Mouse (Mus musculus): Measurements from ENCODE around the gene Rasal2.

Gene Rasal2

DNA sequence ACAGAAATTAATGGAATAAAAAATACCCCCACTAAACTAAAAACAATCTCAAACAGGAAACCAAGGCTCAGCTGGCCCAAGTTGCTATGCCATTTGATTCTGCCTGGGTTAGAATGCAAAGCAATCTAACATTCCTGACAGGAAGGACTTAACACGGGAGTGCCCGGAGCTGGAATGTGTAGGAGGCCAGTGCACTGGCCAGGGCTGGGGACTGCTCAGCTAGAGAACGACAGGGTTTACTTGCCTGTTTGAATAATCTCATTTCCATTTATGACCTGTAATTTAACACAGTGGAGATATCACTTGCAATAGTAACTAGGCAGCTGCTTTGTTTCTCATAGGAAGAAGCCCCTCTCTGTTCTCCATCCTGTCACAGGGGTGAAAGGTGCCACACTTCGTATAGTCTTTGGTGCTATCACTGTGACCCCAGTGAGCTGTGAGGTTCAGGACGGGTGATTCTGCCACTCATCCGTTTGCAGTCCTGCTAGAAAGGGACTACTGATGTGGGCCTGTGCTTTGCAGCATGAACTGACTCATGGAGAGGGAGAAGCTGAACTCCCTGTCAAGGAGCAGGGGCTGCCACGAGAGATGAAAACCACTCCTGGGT, 269.0 kb downstream of the Rasal2 start:
- no peak for DNase-seq (ENCODE audit: low read depth, low spot score)

- DNase-seq (ENCODE audit: low read depth, low spot score): no peak
Observed at GRCm38 (mm10) chr1:157141014-157141413, 271.4 kb downstream of the Rasal2 start.

- no peak for DNase-seq (ENCODE audit: low read depth, low spot score)
Observed at GRCm38 (mm10) chr1:157137854-157138241, 274.5 kb downstream of the Rasal2 start.

- peak; percentile 12 for DNase-seq (ENCODE audit: low read depth, low spot score)
Observed at GRCm38 (mm10) chr1:157137132-157137853, 275.1 kb downstream of the Rasal2 start.

DNA sequence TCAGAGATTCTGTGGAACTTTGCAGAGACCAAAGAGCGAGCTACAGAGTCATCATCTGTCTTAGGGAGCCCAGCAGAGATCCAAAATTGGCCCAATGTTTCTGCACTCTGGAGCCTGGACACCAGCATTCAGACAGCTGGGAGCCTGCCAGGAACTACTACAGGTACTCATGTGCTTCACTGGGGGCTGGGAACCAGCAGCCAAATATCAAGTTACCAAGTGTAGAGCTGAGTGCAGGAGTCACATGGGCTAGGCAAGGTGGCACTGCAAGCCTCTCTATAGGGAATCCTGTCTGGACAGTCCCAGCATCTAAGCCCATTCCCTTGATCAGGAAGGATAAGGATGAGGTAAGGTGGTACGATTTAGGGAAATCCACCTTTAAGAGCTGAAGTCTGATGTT, 284.2 kb downstream of the Rasal2 start:
- no peak for DNase-seq (ENCODE audit: low read depth, low spot score)

DNA sequence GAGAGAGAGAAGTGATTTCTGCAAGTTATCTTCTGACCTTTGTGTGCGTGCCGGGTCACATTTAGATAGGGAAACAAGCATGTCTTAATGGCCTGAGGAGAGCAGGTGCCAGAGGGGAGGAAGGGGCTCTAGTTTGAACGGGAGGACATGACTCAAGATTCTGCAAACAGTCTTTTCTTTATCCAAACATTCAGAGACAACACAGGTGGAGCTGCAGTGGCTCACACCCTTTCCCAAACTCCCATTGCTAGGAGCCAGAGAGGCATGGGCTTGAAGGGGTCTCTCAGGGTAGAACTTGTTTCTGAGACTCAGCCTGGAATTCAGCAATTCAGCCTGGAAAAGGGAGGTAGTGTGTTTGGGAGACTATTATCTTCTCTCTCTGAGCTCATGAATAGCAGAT, 288.6 kb downstream of the Rasal2 start:
- DNase-seq (ENCODE audit: low read depth, low spot score): no peak

DNA sequence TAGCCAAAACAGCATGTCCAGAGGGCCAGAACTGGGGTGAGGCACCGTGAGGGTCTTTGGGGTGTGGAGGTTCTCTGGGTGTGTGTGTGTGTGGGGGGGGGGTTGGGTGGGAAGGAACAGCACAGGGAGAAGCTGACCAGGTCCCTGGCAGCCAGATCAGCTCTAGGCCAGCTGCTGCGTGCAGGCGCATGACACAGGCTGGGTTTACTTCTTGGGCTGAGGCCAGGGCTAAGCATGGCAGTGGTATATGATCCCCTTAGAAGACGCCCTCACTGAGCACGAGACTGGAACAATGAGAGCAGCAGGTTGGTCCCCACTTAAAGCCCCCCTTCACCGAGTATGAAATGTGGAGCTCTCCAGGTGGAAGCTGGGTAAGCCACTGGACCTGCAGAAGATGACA, 293.2 kb downstream of the Rasal2 start:
- DNase-seq (ENCODE audit: low read depth, low spot score): no peak

GRCm38 (mm10) chr1:157117440-157117839, 295.0 kb downstream of the Rasal2 start:
- no peak for DNase-seq (ENCODE audit: low read depth, low spot score)

GRCm38 (mm10) chr1:157114492-157114891, 297.9 kb downstream of the Rasal2 start:
- no peak for DNase-seq (ENCODE audit: low read depth, low spot score)

DNA sequence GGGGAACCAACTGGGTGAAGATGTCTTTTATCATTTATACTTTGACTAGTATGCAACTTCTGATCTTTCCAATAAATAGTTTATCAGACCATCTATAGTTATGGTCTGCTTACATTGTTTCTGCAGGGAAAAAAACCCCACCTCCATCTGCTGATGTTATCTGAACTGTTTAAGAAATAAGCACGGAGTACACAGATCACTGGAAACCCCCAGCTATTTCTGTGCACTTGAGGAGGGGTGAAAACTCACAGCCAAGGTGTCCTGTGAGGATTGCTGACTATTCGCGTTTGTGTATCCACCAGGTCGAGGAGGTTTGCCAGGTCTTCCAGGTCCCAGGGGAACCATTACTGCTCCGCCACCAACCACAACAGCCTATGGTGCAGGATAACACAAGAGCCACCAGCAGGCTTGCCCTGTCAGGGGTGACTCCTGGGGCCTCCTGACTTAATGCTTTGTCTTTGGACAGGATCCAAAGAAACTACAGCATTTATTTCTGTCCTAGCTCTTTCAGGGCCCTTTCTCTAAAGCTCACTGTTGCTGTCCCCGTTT, 302.0 kb downstream of the Rasal2 start:
- DNase-seq (ENCODE audit: low read depth, low spot score): no peak

DNA sequence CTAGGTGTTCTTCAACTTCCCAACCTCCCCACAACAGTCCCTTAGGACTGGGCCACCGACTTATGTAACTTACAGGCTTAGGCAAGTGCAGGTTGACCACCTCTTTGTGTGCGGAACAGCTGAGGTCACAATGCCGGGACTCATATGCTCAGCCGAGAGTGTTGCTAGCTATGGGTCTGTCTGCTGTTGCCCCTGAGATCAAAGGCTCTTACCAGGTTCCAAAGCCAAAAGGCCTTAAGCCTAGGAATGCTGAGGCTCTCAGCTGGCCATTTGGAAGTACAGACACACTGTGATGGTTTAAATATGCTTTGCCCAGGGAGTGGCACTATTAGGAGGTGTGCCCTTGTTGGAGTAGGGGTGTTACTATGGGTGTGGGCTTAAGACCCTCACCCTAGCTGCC, 303.8 kb downstream of the Rasal2 start, which contains the start of gene Tex35:
TSS of gene Tex35 (minus strand) at position 101 of the 400 bp plus-strand sequence.
- DNase-seq (ENCODE audit: low read depth, low spot score): no peak

GRCm38 (mm10) chr1:157101122-157101865, 311.1 kb downstream of the Rasal2 start:
- DNase-seq (ENCODE audit: low read depth, low spot score): peak; percentile 68

DNA sequence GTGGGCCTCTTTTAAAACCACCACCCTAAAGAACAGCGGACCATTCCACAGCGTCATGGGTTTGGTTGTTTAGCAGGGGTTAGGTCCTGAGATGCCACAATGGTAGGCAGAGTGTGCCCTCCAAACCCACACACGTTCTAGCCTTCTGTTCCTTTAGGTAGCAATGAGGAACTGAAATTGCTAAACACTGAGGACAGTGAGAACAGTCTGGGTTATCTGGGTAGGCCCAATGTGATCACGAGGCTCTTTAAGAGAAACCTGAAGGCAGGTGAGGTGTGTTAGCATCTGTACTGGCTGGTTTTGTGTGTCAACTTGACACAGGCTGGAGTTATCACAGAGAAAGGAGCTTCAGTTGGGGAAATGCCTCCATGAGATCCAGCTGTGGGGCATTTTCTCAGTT, 316.9 kb downstream of the Rasal2 start:
- no peak for DNase-seq (ENCODE audit: low read depth, low spot score)

DNA sequence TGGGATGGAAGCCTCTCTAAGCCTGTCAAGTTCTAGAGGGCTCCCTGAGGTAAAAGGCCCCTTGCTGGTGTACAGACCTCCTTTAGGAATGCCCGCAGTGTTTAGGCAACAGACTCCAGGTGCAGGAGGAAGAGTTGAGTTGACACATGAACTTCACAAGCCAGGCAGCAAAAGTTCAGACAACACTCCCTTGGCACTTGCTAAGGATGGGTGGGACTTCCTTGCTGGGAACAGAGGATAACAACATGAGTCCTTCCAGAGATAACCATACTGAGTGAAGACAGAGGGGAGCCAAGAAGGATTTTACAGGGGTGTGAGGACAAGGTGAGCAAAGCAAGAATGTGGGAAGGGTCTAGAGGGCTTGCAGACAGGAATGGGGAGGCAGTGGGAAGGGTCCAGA, 319.8 kb downstream of the Rasal2 start:
- DNase-seq (ENCODE audit: low read depth, low spot score): no peak

GRCm38 (mm10) chr1:157092140-157092539, 320.3 kb downstream of the Rasal2 start:
- DNase-seq (ENCODE audit: low read depth, low spot score): no peak

DNA sequence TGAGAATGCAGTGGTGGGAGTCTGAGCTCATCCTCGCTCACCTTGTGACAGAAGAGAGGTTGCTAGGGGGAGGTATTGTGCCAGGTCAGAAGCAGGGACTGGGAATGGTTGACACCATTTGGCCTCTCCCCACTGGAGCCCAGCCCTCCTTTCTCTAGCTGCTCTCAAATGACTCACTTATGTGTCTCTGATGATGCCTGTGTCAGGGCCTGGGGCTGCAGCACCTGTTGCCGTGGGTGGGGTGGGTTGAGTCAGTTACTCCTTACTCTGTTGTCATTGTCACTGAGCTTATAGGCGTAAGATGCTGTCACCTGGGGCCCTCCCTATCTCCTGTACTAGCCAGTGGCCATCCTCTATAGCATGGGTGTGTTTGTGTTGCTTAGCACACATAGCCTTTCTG, 321.6 kb downstream of the Rasal2 start:
- no peak for DNase-seq (ENCODE audit: low read depth, low spot score)

GRCm38 (mm10) chr1:157086097-157086994, 326.0 kb downstream of the Rasal2 start:
- DNase-seq (ENCODE audit: low read depth, low spot score): peak; percentile 92

Measured in ES-CJ7 (cell line).